Mouse (Mus musculus) megakaryocyte, embryonic 14.5 days (primary cell): ENCODE results near the gene Fam149b.

Experiments used
- FLI1 ChIP-seq: IDR thresholded peaks from 2 replicates; pipeline ENCODE4 v1.6.1; 2012; ENCODE audit warnings: low read length, inconsistent platforms, mixed read lengths
- GATA1 ChIP-seq: IDR thresholded peaks from 3 replicates; pipeline ENCODE4 v1.6.1; 2012; ENCODE audit warnings: mixed read lengths, low read length, inconsistent platforms, borderline replicate concordance

DNA sequence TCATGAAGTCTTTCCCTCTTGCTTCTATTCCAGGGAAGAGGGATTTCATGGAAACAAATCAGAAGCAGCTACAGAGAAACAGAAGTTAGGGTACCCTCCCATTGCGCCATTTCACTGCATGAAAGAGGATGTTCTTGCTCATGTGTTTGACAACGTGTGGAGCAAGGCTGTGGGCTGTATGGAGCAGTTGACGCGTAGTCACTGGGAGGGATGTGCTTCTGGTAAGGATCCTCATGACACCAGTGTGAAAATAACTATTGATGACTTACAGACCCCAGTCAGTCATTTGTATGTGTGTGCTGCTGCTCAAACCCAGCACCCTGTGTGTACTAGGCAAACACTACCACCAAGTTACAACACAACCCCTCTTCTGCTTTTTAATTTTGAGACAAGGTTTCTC, 15.3 kb downstream of the Fam149b start:
- TF ChIP-seq FLI1: no peak
- TF ChIP-seq GATA1: no peak
